Mouse (Mus musculus): ENCODE measurements at regions not wholly inside any gene's neighbourhood (a gene's known extent, or its start where the extent isn't known, plus 50 kb on each side); places are given as distances from the start of the nearest gene placed in this dataset.

DNA sequence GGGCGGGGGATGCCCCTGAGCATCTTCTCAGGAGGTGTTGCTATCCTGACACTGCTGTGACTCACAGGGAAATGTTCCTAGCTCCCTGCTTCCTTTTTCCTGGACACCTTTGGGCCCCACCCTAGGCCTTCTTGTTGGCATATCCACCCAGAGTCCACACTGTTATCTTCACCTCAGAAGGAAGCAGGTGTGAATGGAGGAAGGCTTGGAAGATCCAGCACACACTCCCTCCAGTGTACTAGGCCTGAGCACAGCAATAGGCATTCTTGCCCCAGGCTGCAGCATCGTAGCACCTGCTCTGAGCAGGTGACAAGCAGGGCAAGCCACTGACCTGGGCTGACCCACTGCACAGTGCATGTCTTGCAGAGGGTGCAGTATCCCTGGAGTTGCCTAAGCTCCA, 172.6 kb upstream of the Klf3 start:
- TF ChIP-seq CTCF (IDR thresholded peaks at IDR 0.05; ENCODE audit: borderline replicate concordance, control insufficient read depth, extremely low read depth, insufficient read depth, low read length, poor library complexity) (no peak), POLR2A (IDR thresholded peaks at IDR 0.05; ENCODE audit: control insufficient read depth, extremely low read depth, insufficient read depth, low read length, poor library complexity) (no peak)

Data from thymus, adult 2 months (tissue).